Mouse (Mus musculus) T-helper 2 cell (primary cell): ENCODE data around the gene Dapk3.
"Not testable (repeated sequence)": the region's sequence is repeated elsewhere in the genome, so short reads cannot be mapped to it uniquely, and the experiment has no call there.

Experiments
- in situ Hi-C: fragments of 300-600 bp; cut with MboI, MseI; formaldehyde crosslinking; loops from one replicate; pipeline ENCODE4 v1.15.1; 2025; ENCODE audit warnings: high pct_unique_total_duplicates

The Dapk3 gene

GRCm38 (mm10) chr10:81177958-81178712 is 4.7 kb upstream of the Dapk3 start:
- in situ Hi-C loops = loop anchor here (5.0 kb wide), 1 partner anchor 41 kb away; the partner anchor contains the start of gene Zbtb7a

- in situ Hi-C loops = loop anchor here (5.0 kb wide), 1 partner anchor 42 kb away; the partner anchor contains the start of gene Zbtb7a
Observed at GRCm38 (mm10) chr10:81178927-81179326, 3.9 kb upstream of the Dapk3 start.

DNA sequence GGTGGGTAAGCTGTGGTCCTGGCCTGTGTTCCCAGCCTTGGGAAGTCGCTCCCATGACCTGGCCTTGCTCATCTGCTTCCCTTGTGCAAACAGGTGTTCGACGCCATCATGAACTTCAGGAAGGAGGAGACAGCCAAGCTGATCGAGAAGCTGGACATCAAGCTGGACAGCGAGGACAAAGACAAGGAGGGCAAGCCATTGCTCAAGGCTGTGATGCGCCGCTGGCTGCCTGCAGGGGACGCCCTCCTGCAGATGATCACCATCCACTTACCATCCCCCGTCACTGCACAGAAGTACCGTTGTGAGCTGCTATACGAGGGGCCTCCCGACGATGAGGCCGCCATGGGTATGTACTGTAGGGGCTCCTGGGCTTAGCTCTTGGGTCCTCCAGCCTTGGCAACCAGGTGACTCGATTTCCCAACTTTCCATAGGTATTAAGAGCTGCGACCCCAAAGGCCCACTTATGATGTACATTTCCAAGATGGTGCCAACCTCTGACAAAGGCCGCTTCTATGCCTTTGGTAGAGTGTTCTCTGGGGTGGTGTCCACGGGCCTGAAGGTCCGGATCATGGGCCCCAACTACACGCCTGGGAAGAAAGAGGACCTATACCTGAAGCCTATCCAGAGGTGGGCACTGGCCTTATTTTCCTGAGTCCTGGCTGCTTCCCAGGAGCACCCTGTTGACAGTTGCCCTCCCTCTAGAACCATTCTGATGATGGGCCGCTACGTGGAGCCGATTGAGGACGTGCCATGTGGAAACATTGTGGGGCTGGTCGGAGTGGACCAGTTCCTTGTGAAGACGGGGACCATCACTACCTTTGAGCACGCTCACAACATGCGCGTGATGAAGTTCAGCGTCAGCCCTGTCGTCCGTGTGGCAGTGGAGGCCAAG is 3.1 kb upstream of the Dapk3 start:
- in situ Hi-C loops = loop anchor here (5.0 kb wide), 1 partner anchor 42 kb away; the partner anchor contains the start of gene Zbtb7a

- in situ Hi-C loops = no loop called here
Observed at GRCm38 (mm10) chr10:81180946-81181345, 1.9 kb upstream of the Dapk3 start.

DNA sequence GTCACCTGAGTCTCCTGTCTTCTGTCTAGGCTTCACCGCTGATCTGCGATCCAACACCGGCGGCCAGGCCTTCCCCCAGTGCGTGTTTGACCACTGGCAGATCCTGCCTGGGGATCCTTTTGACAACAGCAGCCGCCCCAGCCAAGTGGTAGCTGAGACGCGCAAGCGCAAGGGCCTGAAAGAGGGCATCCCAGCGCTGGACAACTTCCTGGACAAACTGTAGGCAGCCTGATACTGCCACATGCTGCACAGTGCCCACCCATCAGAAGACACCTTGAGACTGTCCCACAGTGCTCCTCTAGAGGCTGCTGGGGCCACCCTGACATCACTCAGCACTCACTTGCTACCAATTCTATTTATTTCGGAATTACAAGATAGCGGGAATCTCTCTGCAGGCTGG is 945 bp upstream of the Dapk3 start:
- in situ Hi-C loops = not testable (repeated sequence)

GRCm38 (mm10) chr10:81183805-81184204 is 1.0 kb downstream of the Dapk3 start, which contains the start of gene 4930442H23Rik:
4930442H23Rik (minus strand) TSS chr10:81183849.
- in situ Hi-C loops = no loop called here

GRCm38 (mm10) chr10:81184765-81185164 is 2.0 kb downstream of the Dapk3 start:
- in situ Hi-C loops = no loop called here

GRCm38 (mm10) chr10:81187161-81187560 is 4.4 kb downstream of the Dapk3 start:
- in situ Hi-C loops = no loop called here

GRCm38 (mm10) chr10:81189821-81190220 is 7.0 kb downstream of the Dapk3 start:
- in situ Hi-C loops = no loop called here

GRCm38 (mm10) chr10:81190236-81190911 is 7.6 kb downstream of the Dapk3 start:
- in situ Hi-C loops = no loop called here

- in situ Hi-C loops = no loop called here
Observed at GRCm38 (mm10) chr10:81190912-81191321, 8.1 kb downstream of the Dapk3 start.

- in situ Hi-C loops = no loop called here
Observed at GRCm38 (mm10) chr10:81191342-81191982, 8.7 kb downstream of the Dapk3 start.

GRCm38 (mm10) chr10:81192270-81192967 is 9.6 kb downstream of the Dapk3 start:
- in situ Hi-C loops = no loop called here

DNA sequence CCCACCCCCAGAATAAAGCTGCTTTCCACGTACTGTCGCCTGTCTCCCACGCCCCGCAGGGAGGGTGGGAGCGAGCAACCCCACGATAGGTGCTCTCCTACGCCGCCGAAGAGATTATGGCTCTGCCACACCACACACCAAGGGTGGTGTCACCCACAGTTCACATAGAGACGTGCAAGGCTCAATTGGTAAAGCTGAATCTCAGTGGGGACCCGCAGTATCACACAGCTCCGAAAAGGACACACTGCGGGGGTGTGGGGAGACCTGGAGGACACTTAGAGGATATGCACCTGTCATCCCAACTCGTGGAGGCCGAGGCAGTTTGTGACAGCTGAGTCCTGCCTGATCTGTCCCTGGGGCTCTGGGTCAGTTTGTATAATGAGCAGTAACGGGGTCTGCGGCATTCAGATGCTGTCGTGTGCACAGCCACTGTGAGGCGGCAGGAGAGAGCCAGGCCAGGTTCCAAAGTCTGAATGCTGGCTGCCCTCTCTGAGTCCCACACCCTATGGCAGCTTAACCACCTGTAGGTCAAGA is 10.2 kb downstream of the Dapk3 start:
- in situ Hi-C loops = no loop called here

GRCm38 (mm10) chr10:81193991-81194774 is 11.4 kb downstream of the Dapk3 start:
- in situ Hi-C loops = no loop called here

- in situ Hi-C loops = no loop called here
Observed at GRCm38 (mm10) chr10:81195300-81195699, 12.5 kb downstream of the Dapk3 start.

DNA sequence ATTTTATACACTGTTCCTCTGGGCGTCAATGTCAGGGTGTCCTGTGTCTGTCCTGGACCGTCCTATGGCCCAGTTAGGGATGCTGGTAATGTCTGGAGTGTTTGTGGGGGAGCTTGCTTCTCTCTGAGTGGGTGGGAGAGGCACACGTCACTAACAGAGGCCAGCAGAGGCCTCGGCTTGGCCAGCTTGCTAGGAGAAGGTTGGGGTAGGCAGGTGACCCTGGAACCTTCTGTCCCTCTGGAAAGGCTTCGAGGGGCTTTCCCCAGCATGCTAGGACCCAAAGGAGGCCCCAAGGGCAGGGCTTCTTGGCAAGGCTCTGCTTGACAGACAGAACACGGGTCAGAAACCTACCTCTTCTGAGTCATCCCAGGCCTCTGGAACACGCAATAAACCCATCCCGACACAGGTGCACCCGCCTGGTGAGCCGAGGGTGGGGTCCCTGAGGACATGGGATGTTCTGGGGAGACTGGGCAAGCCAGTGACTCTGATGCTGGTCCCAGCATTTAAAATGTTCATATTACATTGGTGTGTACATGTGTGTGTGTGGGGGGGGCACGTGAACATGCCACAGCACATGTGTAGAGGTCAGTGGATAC is 13.8 kb downstream of the Dapk3 start:
- in situ Hi-C loops = no loop called here

DNA sequence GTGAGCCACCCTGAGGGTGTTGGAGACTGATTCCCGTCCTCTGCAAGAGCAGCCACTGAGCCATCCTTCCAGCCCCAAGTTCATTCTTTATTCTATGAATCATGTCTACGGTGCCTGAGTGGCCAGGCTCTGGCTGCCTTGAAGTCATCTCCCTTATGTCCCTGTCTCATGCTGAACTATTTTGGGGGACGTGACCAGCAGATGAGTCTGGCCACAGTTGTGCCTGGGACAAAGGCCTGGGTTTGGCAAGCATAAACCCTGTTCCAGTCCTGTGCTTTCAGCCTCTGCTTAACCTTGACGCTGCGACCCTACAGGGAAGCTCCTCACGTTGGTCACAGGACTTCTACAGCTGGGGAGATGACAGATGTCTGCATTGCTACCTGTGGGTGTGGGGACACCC is 14.5 kb downstream of the Dapk3 start:
- in situ Hi-C loops = no loop called here

DNA sequence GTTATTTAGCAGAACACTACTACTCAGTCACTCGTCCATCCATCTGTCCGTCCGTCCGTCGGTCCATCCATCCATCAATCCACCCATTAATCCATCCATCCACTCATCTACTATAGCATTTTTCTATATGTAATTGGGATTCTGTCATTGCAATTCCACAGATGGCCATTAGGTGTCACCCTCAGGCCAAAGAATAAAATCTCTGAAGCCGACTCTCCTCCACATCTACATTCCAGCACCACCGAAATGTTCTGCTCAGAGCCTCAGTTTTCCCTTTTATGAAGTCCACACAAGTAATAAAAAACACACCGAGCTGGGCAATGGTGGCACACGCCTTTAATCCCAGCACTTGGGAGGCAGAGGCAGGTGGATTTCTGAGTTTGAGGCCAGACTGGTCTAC is 15.4 kb downstream of the Dapk3 start:
- in situ Hi-C loops = no loop called here
